Mouse (Mus musculus) lung, embryonic 14.5 days (tissue): ENCODE results near the gene Lpar5. TPM values are rescaled to one million over a fixed set of nuclear protein-coding genes. Genes with fewer than 3 reads are reported as not detected.

ENCODE experiments used
- ATAC-seq: fragments of 200-750 bp; cut with Nextera tagmentation; 2 replicates; pipeline ENCODE4 v1.8.0; 2017; ENCODE audit warnings: mild to moderate bottlenecking, moderate TSS enrichment, moderate library complexity; ENCODE audit not compliant: insufficient read depth
- DNase-seq: peaks from one replicate; pipeline ENCODE4 v3.0.0-alpha.2; 2015
- H3K27ac ChIP-seq: fragments of 300-500 bp; sonication (generic); 2 replicates; pipeline ENCODE4 v1.5.1; 2014; ENCODE audit warnings: low read depth, mild to moderate bottlenecking, moderate library complexity
- H3K27me3 ChIP-seq: fragments of 300-500 bp; sonication (generic); 2 replicates; pipeline ENCODE4 v1.6.1; 2014; ENCODE audit warnings: low read length, control low read depth; ENCODE audit not compliant: insufficient read depth
- H3K36me3 ChIP-seq: fragments of 300-500 bp; sonication (generic); 2 replicates; pipeline ENCODE4 v1.6.1; 2014; ENCODE audit warnings: control low read depth; ENCODE audit not compliant: insufficient read depth
- H3K4me1 ChIP-seq: fragments of 300-500 bp; sonication (generic); 2 replicates; pipeline ENCODE4 v1.6.1; 2014; ENCODE audit warnings: antibody characterized with exemption, control low read depth; ENCODE audit not compliant: insufficient read depth
- H3K4me2 ChIP-seq: fragments of 300-500 bp; sonication (generic); 2 replicates; pipeline ENCODE4 v1.6.1; 2014; ENCODE audit warnings: mild to moderate bottlenecking
- H3K4me3 ChIP-seq: fragments of 300-500 bp; sonication (generic); 2 replicates; pipeline ENCODE4 v1.5.1; 2014; ENCODE audit warnings: low read depth, low read length
- H3K9ac ChIP-seq: fragments of 300-500 bp; sonication (generic); 2 replicates; pipeline ENCODE4 v1.6.1; 2014
- H3K9me3 ChIP-seq: fragments of 300-500 bp; sonication (generic); 2 replicates; pipeline ENCODE4 v1.6.1; 2016; ENCODE audit warnings: low read depth, low read length, control low read depth
- CTCF ChIP-seq: IDR thresholded peaks from 2 replicates; pipeline ENCODE4 v1.5.1; 2016; ENCODE audit warnings: antibody characterized with exemption, low read depth
- WGBS: fragments of 180-500 bp; shearing (Covaris S2); extraction: QIAGEN DNeasy Blood & Tissue Kit; methylation state at CpG from one replicate; pipeline ENCODE4 v1.1.7; 2014; 5-methylcytosine and 5-hydroxymethylcytosine counted together
- microRNA-seq: library from miRNA; unstranded; fragments of <30 nt; microRNA quantifications from one replicate; pipeline ENCODE4, GENCODE M21; 2016; ENCODE audit warnings: borderline number of aligned reads
- polyA plus RNA-seq: library from polyadenylated mRNA; unstranded; fragments of >200 nt; fragmentation: Nextera tagmentation; extraction: Ambion mirVana; gene quantifications from 2 replicates; pipeline ENCODE4 v1.2.1, GENCODE M21; 2014

Lpar5 gene
- polyA plus RNA-seq, 1 experiment from 2014 or later: 0.49 TPM

DNA sequence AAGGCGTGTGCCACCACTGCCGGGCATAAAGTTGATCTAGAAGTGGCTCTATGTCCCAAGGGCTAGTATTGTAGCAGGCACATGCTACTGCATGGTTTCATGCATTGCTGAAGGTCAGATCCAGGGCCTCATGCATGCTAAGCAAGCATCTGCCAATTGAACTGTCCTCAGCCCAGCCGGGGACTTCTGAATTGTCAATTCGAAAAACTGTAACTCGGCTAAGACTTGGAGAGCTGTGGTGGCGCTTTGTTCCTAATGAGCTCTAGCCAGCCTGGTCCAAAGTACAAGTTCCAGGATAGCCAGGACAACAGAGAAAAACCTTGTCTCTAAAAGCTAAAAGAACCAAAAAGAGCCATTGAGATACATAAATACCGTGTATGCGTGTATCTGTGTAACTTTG, 51.7 kb downstream of the Lpar5 start:
- 89% methylated on average over 8 of the region's 8 CpGs for WGBS
- no peak for ATAC-seq
- no peak overlapping the region for H3K27ac ChIP-seq
- no peak overlapping the region for H3K9ac ChIP-seq
- H3K36me3 ChIP-seq: peaks cover 98% of the 10 kb centered on the region
- no peaks in the 10 kb centered on the region for H3K27me3 ChIP-seq
- H3K9me3 ChIP-seq: no peaks in the 10 kb centered on the region
- H3K4me3 ChIP-seq: no peak overlapping the region
- no peaks in the 10 kb centered on the region for H3K4me1 ChIP-seq
- no peak overlapping the region for H3K4me2 ChIP-seq
- TF ChIP-seq CTCF: no peak
- no peak for DNase-seq

DNA sequence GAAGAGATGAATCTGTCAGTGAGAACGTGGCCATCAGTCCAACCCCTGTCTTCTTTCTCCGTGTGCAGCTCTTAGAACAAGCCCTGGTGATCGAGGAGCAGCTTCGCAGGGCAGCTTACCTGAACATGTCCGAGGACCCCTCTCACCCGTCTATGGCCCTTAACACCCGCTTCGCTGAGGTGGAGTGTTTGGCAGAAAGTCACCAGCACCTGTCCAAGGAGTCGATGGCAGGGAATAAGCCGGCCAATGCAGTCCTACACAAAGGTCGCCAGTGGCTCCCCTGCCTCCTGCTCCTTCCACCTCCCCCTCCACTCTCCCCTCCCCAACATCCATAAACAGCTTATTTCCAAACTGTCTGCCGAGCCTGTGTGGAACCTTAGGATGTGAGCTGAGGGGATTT, 61.0 kb downstream of the Lpar5 start:
- ATAC-seq: no peak
- H3K36me3 ChIP-seq: peaks cover 81% of the 10 kb centered on the region

GRCm38 (mm10) chr6:125129710-125130402, 62.1 kb downstream of the Lpar5 start:
- no peaks in the 10 kb centered on the region for H3K9me3 ChIP-seq
- no peak overlapping the region for H3K4me2 ChIP-seq
- 83% methylated on average over 20 of the region's 20 CpGs for WGBS
- no peak overlapping the region for H3K9ac ChIP-seq
- no peak for DNase-seq
- no peaks in the 10 kb centered on the region for H3K27me3 ChIP-seq
- no peak for ATAC-seq
- peaks cover 81% of the 10 kb centered on the region for H3K36me3 ChIP-seq
- no peak overlapping the region for H3K27ac ChIP-seq
- no peaks in the 10 kb centered on the region for H3K4me1 ChIP-seq
- TF ChIP-seq CTCF: no peak
- H3K4me3 ChIP-seq: no peak overlapping the region

More for the DNA sequence above, 61.0 kb downstream of the Lpar5 start:
- no peaks in the 10 kb centered on the region for H3K4me1 ChIP-seq
- H3K4me3 ChIP-seq: no peak overlapping the region
- no peak overlapping the region for H3K27ac ChIP-seq
- H3K4me2 ChIP-seq: no peak overlapping the region
- no peak for TF ChIP-seq CTCF
- H3K27me3 ChIP-seq: no peaks in the 10 kb centered on the region
- H3K9ac ChIP-seq: no peak overlapping the region
- no peak for DNase-seq
- WGBS: 83% methylated on average over 12 of the region's 12 CpGs
- no peaks in the 10 kb centered on the region for H3K9me3 ChIP-seq

- Histone ChIP-seq H3K4me3 (peak within 1 kb of the TSS; percentile 94), H3K27me3 (no peaks in the 10 kb centered on the region), H3K9ac (peak within 1 kb of the TSS; percentile 81), H3K36me3 (peaks cover 80% of the 10 kb centered on the region), H3K27ac (peak within 1 kb of the TSS; percentile 87), H3K4me2 (peak within 1 kb of the TSS; percentile 82), H3K9me3 (no peaks in the 10 kb centered on the region), H3K4me1 (no peaks in the 10 kb centered on the region)
- peak; percentile 99 for DNase-seq
- no peak for TF ChIP-seq CTCF
- WGBS: under 1% methylated on average over 66 of the region's 66 CpGs
- ATAC-seq: peak; percentile 94
Measured at GRCm38 (mm10) chr6:125131302-125132156, 63.8 kb downstream of the Lpar5 start, which contains the start of gene Nop2. Nop2 (plus strand) TSS chr6:125131909.

Small RNA genes lying within 50 kb of the gene (microRNA-seq; reads per million reads assigned to microRNA genes)
- not detected for gene Mir7045

Other genes with a start within 250 kb of the Lpar5 start
- 143 TPM in 2 replicates for gene Usp5, start 238.4 kb upstream of the Lpar5 start, polyA plus RNA-seq
- gene Cdca3, start 238.4 kb upstream of the Lpar5 start, polyA plus RNA-seq: 204 and 206 TPM in 2 replicates
- 0.24 and 0.68 TPM in 2 replicates for gene Gnb3, start 227.6 kb upstream of the Lpar5 start, polyA plus RNA-seq
- gene P3h3, start 210.2 kb upstream of the Lpar5 start, polyA plus RNA-seq: 29.5 and 34.3 TPM in 2 replicates
- gene Gpr162, start 203.9 kb upstream of the Lpar5 start, polyA plus RNA-seq: 0.08 and 0.30 TPM in 2 replicates
- 0.11 TPM in 1 of 2 replicates, not detected in the other for gene Cd4, start 179.7 kb upstream of the Lpar5 start, polyA plus RNA-seq
- gene Lag3, start 156.2 kb upstream of the Lpar5 start, polyA plus RNA-seq: 1.4 and 2.2 TPM in 2 replicates
- gene Ptms, start 147.8 kb upstream of the Lpar5 start, polyA plus RNA-seq: 377 and 442 TPM in 2 replicates
- gene Mlf2, start 136.5 kb upstream of the Lpar5 start, polyA plus RNA-seq: 390 and 401 TPM in 2 replicates
- gene Cops7a, start 102.4 kb upstream of the Lpar5 start, polyA plus RNA-seq: 147 and 155 TPM in 2 replicates
- gene Pianp, start 71.2 kb upstream of the Lpar5 start, polyA plus RNA-seq: 0.39 and 0.59 TPM in 2 replicates
- gene Zfp384, start 58.8 kb upstream of the Lpar5 start, polyA plus RNA-seq: 13.2 and 14.8 TPM in 2 replicates
- 97.9 and 101 TPM in 2 replicates for gene Ing4, start 28.2 kb upstream of the Lpar5 start, polyA plus RNA-seq
- 13.6 TPM in 2 replicates for gene Acrbp, start 18.2 kb upstream of the Lpar5 start, polyA plus RNA-seq
- gene Chd4, start 28.1 kb downstream of the Lpar5 start, polyA plus RNA-seq: 82.5 and 92.4 TPM in 2 replicates
- gene Nop2, start 64.0 kb downstream of the Lpar5 start, polyA plus RNA-seq: 58.5 and 70.6 TPM in 2 replicates
- gene Iffo1, start 77.3 kb downstream of the Lpar5 start, polyA plus RNA-seq: 6.0 and 6.2 TPM in 2 replicates
- 1,954 TPM in 2 replicates for gene Gapdh, start 98.5 kb downstream of the Lpar5 start, polyA plus RNA-seq
- 151 and 167 TPM in 2 replicates for gene Ncapd2, start 123.8 kb downstream of the Lpar5 start, polyA plus RNA-seq
- gene Mrpl51, start 123.9 kb downstream of the Lpar5 start, polyA plus RNA-seq: 202 and 205 TPM in 2 replicates
- gene Vamp1, start 147.6 kb downstream of the Lpar5 start, polyA plus RNA-seq: 2.4 and 2.6 TPM in 2 replicates
- 4.3 and 5.4 TPM in 2 replicates for gene Tapbpl, start 163.9 kb downstream of the Lpar5 start, polyA plus RNA-seq
- 1.9 and 2.0 TPM in 2 replicates for gene Cd27, start 169.1 kb downstream of the Lpar5 start, polyA plus RNA-seq
- gene Tuba3a, start 218.1 kb downstream of the Lpar5 start, polyA plus RNA-seq: 0.24 and 0.32 TPM in 2 replicates
- gene Ltbr, start 246.0 kb downstream of the Lpar5 start, polyA plus RNA-seq: 73.7 and 81.7 TPM in 2 replicates